Mouse (Mus musculus) fibroblast of lung, adult 2 months (primary cell): ENCODE measurements at regions not wholly inside any gene's neighbourhood (a gene's known extent, or its start where the extent isn't known, plus 50 kb on each side); places are given as distances from the start of the nearest gene placed in this dataset.

ENCODE experiments used
- DNase-seq: peaks from one replicate; pipeline ENCODE4 v3.0.0-alpha.2; 2011; ENCODE audit warnings: low read depth

DNA sequence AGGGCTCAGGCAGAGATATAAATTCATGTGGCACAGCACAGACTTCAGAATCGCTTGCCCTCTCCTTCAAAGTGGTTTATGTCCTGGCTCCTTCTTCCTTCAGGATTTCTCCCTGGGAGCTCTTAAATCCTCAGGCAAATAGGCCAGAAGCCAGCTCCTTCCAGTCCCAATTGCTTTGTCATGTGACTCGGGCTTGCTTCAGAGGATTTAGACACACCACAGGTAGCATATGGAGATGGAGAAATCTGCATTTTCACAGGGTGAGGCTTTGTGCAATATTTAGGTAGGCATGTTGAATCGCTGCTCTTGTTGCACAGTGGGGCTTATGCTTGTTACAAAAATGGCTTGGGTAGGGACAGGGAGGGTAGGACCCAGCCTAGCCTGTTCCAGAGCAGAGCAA lies 309.8 kb downstream of the Cmpk2 start:
- DNase-seq = no peak

DNA sequence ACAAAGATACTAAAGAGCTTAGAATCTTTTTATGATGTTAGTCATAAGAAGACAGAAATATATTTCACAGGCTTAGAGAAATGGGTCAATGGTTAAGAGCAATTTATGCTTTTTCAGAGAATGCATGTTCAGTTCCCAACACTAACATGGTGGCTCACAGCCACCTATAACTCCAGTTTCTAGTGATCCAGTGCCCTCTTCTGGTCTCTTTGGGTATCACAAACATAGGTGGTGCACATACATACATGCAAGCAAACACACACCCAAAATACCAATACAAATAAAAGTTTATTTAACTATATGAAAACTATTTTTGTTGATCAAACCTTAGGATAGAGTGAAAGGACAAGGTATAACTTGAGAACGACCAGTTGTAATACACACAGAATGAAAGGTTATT lies 308.0 kb downstream of the Cmpk2 start:
- DNase-seq = no peak

DNA sequence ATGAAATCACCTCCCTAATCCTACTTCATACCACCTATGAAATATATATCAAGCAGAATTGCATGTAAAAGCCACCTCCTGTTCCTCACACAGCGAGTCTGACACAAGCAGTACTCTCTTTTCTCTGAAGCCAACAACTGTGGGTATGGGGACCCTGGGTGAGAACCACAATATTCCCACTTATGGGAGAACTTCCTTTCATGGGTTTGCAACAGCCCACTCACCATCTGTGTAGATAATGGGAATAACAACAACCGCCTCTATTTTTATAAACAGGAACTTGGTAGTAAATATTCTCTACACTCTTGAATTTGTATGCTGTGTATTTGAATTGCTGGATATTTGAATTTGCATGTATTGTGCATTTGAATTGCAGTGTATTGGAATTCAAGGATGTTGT lies 305.0 kb downstream of the Cmpk2 start:
- no peak for DNase-seq

DNA sequence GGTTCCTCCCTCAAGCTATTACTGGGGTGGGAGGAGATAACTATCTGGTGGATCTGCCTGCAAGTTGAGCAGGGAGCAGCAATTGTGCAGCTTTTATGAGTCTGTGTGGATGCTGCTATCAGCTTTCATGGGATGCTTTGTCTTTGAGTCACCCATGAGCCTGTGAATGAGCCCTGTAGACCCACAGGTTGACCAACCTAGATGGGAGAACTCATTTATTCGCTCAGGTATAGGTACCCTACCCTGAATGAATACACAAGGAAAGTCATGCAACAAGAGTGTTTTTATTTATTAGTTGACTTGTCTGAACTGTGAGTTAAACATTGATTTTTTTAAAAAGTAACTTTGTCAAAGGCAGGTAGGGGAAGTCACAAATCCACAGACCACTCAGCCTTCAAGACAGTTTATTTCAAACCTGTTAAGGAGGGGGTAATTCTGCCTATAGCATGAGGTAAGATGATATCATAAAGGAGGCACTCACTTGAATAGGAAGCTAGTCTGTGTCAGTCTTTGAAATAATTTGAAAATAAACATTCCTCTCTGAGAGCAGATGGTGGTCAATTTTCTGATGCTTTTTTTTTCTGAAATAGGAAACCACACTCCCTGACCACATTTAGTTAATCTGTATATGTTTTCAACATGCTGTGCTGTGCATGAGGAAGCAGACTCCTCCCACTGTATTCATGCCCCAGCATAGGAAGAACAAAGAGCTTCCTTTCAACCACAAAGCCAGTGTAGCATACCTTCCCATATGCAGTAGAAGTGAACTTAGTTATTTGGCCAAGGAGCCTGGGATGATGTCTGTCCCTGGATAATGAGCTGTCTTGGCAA lies 302.0 kb downstream of the Cmpk2 start:
- DNase-seq = no peak

DNA sequence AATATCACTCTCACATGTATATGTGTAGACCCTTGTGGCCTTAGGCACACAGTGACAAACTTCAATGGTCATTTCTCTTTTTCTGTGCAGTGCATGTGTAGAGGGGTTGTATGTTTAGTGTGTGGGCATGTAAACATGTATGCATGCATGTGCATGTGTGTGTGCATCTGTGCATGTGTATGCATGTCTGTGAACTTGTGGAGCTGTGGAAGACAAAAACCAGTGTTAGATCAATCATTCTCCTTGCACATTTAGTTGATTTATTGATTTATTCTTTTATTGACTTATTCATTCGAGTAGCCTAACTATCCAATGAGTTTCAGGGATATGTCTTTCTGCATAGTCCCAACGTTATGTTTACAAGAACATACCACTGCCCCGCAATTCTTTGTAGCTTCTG lies 298.5 kb downstream of the Cmpk2 start:
- DNase-seq = no peak

DNA sequence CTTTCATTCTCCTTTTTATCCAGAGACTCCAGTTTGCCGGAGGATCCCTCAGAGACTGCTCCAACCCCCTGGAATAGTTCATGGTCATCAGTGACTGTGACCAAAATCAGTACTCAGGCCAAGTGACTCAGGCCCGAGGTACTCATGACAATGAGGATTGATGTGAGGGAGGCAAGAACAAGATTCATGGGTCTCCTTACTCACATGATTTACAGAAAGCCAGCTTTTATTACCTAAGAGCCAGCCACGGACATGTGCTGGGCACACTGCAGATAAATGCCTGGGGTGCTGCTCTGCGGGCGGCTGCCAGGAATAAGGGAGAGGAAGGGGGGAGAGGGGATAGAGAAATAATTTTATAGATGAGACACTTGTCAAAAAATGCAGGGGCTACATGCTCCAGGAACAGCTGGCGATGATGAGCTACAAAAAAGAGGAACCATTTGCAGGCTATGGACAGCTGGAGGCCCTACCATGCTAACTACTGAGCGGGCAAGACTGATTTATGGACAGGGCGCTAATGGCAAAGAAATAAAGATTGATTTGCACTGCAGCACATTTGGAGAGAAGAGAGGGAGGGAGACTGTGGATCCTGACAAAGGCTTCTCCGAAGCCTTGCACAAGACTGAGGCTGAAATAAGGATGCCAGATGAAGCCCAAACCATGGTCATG lies 289.8 kb downstream of the Cmpk2 start:
- no peak for DNase-seq

DNA sequence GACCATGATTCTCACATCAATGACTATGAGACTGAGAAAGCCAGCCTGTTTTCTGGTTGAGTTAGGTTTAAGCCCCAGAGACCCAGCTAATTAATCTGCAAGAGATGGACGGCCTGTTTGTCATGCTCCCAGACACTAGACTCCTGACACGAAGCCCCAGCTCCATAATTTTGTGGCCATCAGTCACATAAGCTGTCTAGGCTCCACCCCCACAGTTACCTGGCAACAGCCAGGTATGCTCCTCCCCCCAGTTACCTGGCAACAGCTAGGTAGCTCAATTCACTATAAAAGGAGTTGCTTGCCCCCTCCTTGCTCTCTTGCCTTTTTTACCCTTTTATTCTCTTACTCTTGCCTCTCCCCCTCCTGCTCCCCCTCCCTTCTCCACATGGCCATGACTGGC lies 287.3 kb downstream of the Cmpk2 start:
- DNase-seq = no peak

DNA sequence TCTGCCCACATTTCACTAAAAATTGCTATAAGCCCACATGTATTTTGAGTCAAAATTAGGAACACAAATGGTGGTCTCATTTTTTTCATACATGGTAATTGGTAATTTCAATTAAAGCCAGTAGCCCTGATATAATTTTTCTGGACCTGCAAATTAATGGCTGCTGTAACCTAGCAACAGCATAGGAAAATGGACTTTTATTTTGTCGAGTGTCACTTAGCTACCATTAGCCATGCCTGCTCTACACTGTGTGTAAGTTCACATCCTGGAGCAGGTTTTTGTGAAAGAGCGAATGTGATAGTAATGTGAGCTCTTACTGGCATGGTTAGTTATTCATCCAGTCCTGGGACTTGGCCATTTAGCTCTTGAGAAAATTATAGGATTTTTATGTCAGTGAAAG lies 285.6 kb downstream of the Cmpk2 start:
- DNase-seq = no peak

DNA sequence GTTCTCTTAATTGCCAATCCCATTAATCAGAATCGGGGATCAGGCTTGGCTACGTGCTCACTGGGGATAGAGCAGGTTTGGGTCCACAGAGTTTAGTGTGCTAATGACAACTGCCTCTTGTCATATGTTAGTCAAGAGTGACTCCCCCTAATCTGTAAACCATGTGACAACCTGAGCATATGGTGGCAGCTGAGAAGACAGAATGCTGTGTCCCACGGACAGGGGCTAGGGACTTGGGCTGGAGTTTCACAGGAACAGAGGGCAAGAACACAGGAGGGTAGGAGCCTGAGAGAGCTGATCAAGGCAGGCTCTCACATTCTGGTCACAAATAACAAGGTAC lies 265.5 kb downstream of the Cmpk2 start:
- no peak for DNase-seq

DNA sequence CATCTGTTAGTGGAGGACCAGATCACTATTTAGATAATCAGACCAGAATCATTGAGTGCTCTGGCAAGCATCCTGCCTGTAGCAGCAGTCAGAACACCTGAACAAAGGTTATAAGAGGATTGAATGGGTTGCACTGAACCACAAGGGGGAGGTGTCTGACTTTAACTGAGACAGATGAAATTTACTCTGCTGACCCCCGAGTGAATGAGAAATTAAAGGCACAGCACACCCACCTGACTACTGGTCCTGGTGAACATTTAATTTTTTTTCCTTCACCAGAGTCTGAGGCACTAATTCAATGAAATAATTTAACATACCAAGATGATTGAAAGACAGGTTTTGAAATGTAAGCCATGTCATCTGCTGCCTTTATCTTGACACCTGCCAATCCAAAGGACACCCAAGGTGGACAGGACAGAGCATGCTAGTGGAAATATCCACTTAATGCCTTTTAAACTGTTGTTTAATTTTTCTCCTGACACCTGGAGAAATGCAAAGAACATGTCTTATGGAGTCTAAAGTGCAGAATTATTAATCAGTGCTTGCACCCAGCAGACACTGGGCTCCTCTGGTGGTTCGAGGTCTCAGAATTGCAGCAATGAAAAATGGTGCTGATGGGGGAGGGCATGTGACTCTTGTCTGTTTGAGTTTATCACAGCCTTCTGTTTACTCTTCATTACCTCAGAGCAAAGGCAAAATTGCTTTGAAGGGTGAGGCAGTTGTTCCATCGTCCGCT lies 265.0 kb downstream of the Cmpk2 start:
- no peak for DNase-seq

DNA sequence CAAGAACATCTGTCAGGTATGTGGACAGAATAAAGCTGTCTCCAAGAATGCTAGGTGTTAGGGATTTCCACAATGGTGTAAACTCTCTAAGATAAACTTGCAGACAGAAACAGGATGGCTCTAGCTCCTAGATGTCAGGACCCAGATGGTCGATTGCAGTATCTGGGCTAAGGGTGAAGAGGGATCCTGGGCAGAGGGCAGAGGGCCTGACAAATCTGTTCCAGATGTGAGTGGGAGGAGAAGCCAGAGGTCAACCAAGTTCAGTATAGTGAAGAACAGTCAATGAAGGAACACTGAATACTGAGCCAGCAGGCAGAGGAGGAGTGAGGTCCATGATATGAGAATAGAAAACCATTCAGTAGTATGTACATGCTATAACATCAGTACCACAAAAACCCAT lies 254.4 kb downstream of the Cmpk2 start:
- DNase-seq = no peak

DNA sequence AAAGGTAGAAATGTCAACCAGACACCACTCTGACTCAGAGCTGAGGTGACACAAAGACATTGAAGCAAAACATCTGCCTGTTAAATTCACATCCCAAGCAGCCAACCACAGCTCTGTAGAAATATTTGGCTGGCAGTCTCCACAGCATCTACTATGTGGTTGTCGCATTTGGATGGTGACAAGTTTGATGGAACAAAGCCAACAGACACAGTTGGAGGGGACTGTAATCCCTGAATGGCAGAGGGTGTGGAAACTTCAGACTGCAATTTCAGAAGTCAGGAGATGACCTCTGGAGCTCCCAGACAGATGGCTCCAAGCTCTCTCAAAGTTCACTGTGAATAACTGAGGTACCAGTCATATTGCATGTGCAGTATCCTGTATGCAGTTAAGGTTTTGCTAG lies 229.8 kb downstream of the Cmpk2 start:
- no peak for DNase-seq

DNA sequence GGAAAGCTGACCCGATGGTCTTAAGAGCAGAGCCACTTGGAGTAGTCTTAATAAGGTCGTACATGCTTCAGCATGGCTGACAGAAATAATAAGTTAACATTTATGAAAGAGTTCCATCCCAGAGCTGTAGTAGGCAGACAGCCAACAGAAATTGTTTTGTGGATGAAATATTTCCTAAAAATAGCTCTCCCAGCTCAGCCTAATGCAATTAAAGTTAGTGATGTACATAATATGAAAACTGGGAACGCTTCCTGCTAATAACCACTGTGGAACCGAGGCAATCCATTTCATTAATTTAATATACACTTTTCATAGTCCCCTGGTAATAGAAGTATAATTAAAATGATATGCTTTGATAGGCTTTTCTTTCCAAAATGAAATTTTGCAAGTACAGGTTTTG lies 219.0 kb downstream of the Cmpk2 start:
- no peak for DNase-seq

DNA sequence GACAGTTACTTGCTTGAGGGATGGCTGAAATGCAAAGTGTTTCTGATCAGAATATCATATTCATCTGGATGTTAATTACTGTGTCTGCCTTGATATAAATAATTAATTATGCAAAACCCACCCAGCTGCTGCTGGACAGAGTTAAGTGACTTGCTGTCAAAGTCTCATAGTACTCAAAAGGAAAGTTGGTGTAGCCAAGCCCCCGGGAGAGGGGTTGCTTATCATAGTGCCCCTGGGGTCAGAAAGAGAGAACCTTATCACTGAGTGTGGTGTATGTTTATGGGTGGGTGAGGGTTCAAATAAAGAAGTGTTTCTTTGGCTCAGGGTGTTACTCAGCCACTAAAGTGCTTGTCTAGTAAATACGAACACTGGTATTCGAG lies 211.6 kb downstream of the Cmpk2 start:
- DNase-seq = no peak

DNA sequence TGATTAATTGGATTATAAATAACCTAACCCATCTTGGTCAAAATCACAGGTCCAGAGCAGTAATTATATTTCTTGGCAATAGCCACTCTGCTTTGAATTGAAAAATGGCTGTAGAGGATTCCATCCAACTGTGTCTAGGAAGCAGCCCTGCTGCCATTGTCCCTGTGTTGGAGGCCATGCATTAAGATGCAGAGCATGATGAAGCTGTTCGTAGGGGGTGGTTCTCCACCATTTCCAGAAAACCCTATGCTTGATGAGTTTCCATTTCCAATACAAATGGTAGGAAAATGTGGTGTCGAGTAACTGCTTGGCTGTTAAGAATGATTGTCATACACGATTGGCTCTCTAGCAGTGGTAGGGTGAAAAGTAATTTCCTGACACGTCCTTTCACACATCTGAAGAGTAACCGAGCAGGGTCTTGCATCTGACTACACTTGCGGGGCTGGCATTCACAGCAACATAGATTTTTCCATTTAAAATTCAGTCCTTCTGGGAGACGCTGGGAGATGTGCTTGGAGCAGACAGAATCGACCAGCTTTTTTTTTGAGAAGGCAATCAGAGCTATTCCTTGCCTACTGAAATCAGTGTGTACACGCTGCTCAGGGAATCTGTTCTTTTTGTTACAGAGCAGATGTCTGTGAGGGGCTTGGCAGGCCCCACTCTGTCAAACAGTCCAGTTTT lies 211.0 kb downstream of the Cmpk2 start:
- DNase-seq = no peak

DNA sequence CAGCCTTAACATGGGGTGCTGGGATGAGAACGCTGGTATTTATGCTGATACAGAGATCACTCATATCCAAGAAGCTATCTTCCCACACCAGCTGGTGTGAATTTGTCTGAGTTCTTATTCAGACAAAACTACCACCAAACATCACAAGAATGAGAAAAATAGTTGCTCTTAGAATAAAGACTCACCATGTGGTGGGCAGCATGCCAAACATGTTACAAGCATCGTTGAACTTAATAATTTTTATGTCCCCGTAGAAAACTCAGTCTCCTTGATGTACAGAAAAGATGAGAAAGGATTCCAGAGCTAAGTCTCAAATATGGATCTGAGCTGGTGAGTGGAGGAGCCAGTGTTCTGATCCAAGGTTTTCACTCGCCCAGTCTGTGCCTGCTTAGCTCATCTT lies 196.5 kb downstream of the Cmpk2 start:
- DNase-seq = no peak

DNA sequence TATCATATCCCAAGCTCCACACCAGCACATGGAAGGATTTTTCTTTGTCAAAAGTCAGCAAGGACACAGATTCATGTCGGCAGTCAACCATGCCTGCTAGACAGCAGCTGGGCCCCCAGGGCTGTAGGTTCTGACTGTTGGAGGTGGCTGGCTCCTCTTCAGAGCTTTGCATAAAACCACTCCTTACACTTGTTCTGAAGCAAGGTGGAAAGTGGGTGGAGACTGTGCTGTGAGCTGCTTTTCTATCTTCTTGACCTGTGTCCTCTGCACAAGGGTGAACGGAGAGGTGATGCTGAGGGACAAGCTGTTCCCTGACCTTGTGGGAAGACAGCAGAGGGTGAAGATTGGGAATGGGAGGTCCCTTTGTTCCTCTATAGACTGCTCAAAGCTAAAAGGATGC lies 185.2 kb downstream of the Cmpk2 start:
- no peak for DNase-seq

DNA sequence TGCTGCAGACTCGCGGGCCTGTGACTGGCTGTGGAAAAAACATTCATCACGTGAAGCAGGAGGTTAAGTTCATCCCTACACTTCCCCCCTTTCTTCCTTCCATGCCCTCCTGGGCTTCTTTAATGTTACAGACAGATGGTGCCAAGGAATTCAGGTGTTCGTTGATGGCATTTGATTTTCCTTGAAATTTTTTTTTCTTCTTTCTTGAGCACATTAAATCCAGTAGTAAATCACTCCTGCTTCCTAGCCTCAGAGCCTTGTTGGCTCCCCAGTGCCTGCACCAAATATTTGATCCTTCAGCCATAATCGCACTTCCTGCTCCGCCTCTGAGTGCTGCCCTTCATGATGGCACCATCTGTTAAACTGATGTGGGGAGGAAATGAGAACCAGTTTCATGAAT lies 184.8 kb downstream of the Cmpk2 start:
- DNase-seq = no peak

DNA sequence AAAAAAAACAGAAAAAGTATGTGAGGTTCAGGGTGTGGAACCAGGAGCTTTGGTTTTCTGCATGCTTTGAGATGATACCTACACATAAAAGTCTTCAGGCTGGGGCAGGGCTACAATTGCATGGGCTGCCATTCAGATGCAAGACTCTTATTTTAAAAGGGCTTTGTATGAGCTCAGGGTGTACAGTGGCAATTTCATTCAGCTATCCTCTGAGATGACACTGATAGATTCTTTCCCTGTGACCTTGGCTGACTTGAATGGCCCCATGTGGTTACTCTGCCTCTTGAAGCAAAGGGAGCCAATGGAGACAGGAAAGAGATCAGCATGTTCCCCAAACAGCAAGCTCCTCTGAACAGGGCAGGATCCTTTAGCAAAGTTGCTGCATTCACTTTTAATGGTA lies 177.1 kb downstream of the Cmpk2 start:
- DNase-seq = no peak

DNA sequence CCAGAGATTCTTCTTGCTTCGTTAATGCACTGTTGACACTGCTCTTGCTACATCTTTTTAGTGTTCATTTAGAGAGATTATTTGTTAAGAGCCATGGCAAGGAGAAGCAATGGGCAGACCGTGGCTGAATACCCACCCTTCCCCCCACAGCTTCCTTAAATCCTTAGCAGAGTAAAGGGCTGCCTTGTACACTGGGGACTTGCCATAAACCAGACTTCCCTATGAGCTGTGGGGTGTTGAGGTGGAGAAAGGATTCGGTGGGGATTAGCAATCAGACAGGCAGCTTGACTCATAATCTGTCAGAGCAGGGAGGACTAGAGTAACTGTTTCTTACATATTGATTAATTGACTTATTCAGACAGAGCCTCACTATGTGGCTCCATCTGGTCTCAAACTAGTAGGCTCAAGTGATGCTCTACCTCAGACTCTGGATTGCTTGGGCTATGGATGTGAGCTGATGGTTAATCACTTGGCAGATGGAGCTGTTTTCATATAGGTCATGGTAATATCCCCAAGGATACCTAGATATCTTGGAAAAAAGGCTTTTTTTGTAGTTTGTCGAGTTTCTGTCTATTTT lies 166.7 kb downstream of the Cmpk2 start:
- no peak for DNase-seq

DNA sequence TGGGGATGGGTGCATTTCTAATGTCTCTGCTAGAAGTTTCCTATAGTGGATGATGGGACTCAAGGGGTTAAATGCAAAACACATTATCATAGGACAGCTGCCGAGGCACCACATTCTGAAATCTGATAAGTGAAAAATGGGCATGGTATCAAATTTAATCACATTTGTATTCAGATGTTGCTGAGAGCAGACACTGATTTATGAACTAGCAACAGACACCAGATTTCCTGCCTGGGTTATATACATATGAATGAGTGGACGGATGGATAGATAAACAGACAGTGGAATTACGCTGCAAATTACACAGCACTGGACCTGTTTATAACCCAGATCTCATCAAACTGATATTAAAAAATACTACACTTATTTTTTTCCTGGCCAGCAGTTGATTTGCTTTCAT lies 166.2 kb downstream of the Cmpk2 start:
- no peak for DNase-seq

DNA sequence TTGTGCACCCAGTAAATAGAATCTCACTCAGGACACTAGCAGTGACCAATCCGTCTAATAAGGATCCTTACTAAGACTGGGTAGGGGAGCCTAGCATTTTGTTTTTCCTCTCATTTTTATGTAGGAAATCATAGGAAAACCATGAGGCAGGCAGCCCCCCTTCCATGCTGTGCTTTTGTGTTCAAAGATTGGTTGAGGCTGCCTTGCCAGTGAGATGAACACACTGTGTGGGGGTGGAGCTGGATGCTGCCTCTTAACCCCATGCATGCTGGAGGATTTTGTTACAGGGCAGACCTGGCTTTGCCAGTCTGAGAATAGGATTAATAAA lies 162.8 kb downstream of the Cmpk2 start:
- DNase-seq = no peak
